Mouse (Mus musculus) erythroblast, embryonic 14.5 days (primary cell): ENCODE measurements around the gene Nkd1.

Source experiments
- GATA1 ChIP-seq: IDR thresholded peaks from 2 replicates; pipeline ENCODE4 v1.6.1; 2012; ENCODE audit warnings: low read length, inconsistent platforms, mixed read lengths
- TAL1 ChIP-seq: IDR thresholded peaks from 3 replicates; pipeline ENCODE4 v1.6.1; 2012; ENCODE audit warnings: low read length, inconsistent platforms, mixed read lengths

- no peak for TF ChIP-seq GATA1
- TF ChIP-seq TAL1: no peak
These were observed 18.8 kb downstream of the Nkd1 start for GRCm38 (mm10) chr8:88539963-88540362.
